Mouse (Mus musculus): Measurements from ENCODE around the gene Usp2.

Usp2 gene

GRCm38 (mm10) chr9:44066785-44067225, at the start of gene Usp2:
Gene Usp2 (plus strand): TSS chr9:44067021.
- peak; percentile 97 for DNase-seq (ENCODE audit: low read depth, low spot score)

GRCm38 (mm10) chr9:44017846-44018245, 49.0 kb upstream of the Usp2 start:
- DNase-seq (ENCODE audit: low read depth, low spot score): no peak

DNA sequence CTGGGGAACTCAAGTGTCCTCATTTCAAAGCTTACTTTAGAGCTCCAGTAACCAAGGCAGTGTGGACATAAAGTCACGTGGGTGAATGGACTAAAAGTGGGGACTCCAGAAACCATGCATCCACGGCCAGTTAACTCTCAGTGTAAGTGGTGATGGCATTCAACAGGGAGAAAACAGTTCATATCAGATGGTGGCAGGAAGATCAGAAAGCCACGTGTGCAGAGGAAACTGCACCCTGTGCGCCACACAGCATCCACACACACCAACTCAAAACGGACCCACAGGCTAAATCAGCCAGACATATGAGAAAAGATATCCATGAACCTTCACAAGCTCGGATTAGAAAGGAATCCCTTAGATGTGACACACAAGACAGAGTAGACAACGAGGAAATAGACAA, 46.8 kb upstream of the Usp2 start:
- no peak for DNase-seq (ENCODE audit: low read depth, low spot score)

- DNase-seq (ENCODE audit: low read depth, low spot score): no peak
Measured at GRCm38 (mm10) chr9:44022100-44022847, 44.5 kb upstream of the Usp2 start.

DNA sequence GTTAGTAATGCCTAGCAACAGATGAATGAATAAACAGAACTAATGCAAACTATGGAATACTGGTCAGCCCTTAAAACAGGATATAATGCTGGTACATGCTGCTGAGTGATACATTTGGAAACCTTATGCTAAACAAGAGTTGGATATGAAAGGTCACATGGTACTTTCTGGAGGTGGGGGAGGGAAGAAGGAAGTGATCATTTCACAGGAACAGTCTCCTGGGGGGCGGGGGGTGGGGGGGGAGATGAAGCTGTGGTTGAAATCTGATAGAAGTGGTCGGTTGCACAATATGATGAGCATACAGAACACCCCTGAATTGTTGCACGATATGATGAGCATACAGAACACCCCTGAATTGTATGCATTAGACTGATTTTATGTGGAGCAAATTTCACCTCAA, 42.7 kb upstream of the Usp2 start:
- no peak for DNase-seq (ENCODE audit: low read depth, low spot score)

- no peak for DNase-seq (ENCODE audit: low read depth, low spot score)
Measured at GRCm38 (mm10) chr9:44029580-44030236, 37.1 kb upstream of the Usp2 start.

DNA sequence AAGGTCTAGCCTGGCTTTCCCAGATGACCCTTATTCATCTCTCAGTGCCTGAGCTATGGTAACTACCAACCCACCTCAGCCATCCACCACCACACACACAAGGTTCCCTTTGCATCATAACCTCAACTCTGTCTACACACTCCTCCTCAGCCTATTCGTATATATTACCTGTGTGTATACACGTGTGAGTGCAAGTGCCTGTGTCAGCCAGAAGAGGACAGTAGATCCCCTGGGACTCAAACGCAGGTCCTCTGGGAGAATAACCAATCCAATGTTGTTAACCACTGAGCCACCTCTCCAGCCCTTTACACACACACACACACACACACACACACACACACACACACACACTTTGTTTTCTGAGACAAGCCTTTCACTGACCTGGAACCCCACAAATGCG, 36.2 kb upstream of the Usp2 start:
- DNase-seq (ENCODE audit: low read depth, low spot score): no peak

DNA sequence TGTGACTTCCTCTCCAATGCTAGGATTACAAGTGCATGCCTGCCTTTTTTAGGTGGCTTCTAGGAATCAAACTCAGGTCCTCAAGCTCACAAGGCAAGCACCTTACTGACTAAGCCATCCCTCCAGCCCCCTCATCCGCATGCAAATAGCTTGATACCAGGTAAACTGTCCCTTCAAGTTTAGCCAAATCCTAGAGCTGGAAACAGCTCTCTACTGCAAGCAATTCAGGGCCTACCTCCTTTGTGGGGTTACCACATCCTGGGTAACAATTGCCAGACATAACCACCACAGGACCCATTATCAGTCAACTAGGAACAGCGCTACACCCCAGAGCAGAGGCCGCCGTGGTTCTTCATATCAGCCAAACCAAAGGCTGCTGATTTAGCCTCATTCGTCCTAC, 35.7 kb upstream of the Usp2 start:
- DNase-seq (ENCODE audit: low read depth, low spot score): no peak

GRCm38 (mm10) chr9:44031946-44032345, 34.9 kb upstream of the Usp2 start:
- DNase-seq (ENCODE audit: low read depth, low spot score): no peak

DNA sequence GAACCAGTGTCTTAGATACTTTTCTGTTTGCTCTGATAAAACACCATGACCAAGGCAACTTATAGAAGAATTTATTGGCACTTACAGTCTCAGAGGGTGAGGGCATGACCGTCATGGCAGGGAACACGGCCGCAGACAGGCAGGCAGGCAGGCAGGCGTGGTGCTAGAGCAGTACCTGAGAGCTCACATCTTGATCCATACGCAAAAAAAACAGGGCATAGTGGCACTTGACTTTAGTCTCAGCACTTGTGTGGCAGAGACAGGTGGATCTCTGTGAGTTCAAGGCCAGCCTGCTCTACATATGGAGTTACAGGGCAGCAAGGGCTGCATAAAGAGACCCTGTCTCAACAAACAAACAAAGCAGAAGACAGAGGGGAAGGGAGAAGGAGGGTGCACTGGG, 33.5 kb upstream of the Usp2 start:
- no peak for DNase-seq (ENCODE audit: low read depth, low spot score)

DNA sequence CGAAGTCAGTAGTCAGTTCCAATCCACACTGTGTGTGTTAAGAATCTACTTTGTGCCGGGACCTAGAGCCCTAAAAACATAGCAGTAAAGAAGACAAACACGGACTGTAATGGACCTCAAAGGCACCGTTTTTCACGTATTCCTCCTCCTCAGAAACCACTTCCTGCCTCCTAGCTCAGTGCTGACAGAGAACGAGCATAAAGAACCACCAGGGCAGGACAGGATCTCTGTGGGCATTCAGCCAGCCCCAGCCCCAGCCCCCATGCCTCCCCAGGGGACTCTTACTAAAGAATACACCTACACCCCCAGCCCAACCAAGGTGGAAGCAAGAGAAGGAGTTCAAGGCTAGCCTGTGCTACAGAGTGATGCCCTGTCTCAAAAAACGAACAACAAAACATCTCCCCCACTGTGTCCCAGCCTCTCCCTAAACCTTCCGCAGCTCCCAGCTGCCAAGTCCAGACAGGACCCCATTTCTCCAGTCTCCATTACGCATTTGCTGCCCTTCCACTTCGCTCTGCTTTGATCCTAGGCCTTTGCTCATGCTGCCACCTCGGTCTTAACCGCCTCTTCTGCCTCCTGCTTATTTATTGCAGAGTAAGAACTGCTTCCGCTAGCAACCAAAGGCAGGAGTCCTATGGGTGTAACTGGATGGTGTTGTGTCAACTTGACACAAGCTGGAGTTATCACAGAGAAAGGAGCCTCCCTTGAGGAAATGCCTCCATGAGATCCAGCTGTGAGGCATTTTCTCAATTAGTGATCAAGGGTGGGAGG, 32.7 kb upstream of the Usp2 start:
- DNase-seq (ENCODE audit: low read depth, low spot score): no peak

DNA sequence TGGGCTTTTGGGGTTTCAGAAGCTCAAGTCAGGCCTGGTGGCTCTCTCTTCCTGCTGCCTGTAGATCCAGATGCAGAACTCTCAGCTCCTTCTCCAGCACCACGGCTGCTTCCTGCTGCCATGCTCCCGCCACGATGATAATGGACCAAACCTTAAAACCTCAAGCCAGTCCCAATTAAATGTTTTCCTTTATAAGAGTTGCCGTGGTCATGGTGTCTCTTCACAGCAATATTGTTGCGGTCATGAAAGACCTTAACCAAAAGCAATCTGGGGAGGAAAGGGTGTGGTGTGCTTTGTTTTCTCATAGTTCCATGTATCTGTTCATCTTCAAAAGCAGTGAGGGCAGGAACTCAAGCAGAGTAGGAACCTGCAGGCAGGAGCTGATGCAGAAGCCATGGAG, 29.7 kb upstream of the Usp2 start:
- DNase-seq (ENCODE audit: low read depth, low spot score): no peak

DNA sequence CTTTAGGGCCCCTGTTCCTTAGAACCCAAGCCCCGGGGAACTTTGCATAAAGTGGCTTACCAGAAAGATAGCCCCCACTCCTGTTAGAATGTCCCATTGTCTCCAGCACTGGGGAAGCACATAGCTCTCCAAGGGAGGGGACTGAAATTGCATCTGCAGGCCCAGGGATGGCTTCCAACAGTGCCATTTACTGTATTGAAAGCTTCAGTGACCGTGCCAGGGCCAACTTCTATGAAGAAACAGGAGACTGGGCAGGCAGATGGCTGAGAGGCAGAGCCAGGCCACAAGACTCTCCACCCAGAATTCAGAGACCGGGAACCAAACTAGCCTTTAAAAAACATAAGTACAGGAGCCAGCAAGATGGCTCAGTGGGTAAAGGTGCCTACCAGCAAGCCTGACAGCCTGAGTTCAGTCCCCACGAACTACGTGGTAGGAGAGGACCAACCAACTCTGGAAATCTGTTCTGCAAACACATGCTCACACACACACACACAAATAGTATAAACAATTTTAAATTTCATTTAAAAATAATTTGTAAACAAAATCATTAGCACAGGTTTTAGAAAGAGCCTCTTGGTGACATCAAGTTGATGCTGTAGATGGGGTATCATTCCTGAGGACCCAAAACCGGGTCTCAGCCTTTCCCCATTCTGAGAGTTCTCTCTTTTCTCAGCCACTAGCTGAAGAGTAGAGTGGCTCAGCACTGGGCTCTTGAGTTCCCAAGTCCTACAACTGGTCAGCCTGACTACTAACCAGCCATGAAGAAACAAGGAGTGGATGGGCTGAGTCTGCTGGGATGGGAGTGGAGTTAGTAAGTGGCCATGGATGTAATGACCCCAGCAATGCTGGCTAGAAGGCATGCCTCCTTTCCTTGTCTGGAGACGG, 25.1 kb upstream of the Usp2 start:
- DNase-seq (ENCODE audit: low read depth, low spot score): no peak

- DNase-seq (ENCODE audit: low read depth, low spot score): no peak
Measured at GRCm38 (mm10) chr9:44042396-44042680, 24.5 kb upstream of the Usp2 start.

DNA sequence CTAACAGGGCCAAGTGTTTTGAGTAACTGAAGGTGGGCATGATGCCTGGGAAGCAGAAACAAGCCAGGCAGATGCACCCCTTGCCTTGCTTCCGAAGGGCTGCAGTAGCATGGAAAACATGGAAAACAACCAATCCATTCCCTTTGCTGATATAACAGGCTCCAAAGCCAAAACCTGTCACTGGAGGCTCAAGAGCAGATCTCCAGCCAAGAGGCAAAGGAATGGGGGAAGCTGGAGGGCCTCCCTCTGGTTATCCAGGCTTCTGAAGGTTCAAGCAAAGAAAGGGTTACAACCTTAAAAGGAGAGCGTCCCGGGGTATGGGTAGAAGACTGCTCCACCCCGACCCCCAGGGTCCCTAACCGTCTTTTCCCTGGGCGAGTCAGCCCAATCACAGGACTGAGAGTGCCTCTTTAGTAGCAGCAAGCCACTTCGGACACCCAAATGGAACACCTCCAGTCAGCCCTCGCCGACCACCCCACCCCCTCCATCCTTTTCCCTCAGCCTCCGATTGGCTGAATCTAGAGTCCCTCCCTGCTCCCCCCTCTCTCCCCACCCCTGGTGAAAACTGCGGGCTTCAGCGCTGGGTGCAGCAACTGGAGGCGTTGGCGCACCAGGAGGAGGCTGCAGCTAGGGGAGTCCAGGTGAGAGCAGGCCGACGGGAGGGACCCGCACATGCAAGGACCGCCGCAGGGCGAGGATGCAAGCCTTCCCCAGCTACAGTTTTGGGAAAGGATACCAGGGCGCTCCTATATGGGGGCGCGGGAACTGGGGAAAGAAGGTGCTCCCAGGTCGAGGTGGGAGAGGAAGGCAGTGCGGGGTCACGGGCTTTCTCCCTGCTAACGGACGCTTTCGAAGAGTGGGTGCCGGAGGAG, 23.7 kb upstream of the Usp2 start, which contains the start of gene Thy1:
TSS of gene Thy1 (plus strand) at position 549 of the 872 bp plus-strand sequence.
- no peak for DNase-seq (ENCODE audit: low read depth, low spot score)

DNA sequence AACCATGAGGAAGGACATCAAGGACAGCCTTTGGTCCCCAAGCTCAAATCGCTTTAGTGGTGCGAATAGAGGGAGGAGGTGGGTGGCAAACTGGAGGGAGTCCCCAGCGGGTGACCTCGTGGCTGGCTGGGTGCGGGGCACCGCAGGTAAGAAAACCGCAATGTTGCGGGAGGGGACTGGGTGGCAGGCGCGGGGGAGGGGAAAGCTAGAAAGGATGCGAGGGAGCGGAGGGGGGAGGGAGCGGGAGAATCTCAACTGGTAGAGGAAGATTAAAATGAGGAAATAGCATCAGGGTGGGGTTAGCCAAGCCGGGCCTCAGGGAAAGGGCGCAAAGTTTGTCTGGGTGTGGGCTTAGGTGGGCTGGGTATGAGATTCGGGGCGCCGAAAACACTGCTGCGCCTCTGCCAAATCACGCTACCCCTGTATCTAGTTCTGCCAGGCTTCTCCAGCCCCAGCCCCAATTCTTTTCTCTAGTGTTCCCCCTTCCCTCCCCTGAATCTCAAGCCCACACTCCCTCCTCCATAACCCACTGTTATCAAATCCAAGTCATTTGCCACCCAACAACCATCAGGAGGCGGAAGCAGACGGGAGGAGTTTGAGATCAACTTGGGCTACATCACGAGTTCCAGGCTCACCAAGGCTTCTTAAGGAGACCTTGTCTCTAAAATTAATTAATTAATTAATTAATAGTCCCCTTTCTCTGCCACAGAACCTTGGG, 23.0 kb upstream of the Usp2 start:
- DNase-seq (ENCODE audit: low read depth, low spot score): no peak

GRCm38 (mm10) chr9:44044426-44045157, 22.2 kb upstream of the Usp2 start:
- no peak for DNase-seq (ENCODE audit: low read depth, low spot score)

GRCm38 (mm10) chr9:44045158-44045883, 21.5 kb upstream of the Usp2 start:
- DNase-seq (ENCODE audit: low read depth, low spot score): no peak

- DNase-seq (ENCODE audit: low read depth, low spot score): no peak
Measured at GRCm38 (mm10) chr9:44045884-44046272, 20.9 kb upstream of the Usp2 start.

Measured in retina, adult 2 months (tissue).